Mouse (Mus musculus): ENCODE results near the gene Tmem131.

DNA sequence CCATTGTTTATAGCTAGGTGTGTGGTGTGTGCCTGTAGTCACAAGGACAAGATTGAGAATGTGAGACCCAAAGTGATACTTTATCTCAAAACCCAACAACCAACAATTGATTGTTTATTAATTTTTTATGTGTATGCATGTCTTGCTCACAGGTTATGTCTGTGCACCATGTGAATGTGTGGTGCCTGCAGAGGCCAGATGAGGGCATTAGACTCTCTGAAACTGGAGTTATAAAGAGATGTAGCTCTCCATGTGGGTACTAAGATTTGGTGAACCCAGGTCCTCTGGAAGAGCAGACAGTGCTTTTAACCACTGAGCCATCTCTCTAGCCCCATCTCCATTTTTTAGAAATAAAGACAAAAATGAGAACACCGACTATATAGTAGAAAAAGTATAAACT lies 31.2 kb downstream of the Tmem131 start:
- TF ChIP-seq CTCF (conservative IDR thresholded peaks at IDR 0.05 in 1 of 2, IDR thresholded peaks at IDR 0.05 in 1 of 2; ENCODE audit: low read depth in 2 of 2, low read length in 2 of 2) (peak in 1 of 2 experiments; percentile 32; a peak in 2 of 4 replicates), EP300 (IDR thresholded peaks at IDR 0.05; ENCODE audit: low read length) (no peak), POLR2A (IDR thresholded peaks at IDR 0.05; ENCODE audit: low read depth, low read length) (no peak), ELF1 (IDR thresholded peaks at IDR 0.05; ENCODE audit: low read depth, low read length) (no peak), RAD21 (IDR thresholded peaks at IDR 0.05; ENCODE audit: low read depth, low read length) (peak; percentile 16)

Measured in CH12.LX (cell line).